In the genomic region with DNA sequence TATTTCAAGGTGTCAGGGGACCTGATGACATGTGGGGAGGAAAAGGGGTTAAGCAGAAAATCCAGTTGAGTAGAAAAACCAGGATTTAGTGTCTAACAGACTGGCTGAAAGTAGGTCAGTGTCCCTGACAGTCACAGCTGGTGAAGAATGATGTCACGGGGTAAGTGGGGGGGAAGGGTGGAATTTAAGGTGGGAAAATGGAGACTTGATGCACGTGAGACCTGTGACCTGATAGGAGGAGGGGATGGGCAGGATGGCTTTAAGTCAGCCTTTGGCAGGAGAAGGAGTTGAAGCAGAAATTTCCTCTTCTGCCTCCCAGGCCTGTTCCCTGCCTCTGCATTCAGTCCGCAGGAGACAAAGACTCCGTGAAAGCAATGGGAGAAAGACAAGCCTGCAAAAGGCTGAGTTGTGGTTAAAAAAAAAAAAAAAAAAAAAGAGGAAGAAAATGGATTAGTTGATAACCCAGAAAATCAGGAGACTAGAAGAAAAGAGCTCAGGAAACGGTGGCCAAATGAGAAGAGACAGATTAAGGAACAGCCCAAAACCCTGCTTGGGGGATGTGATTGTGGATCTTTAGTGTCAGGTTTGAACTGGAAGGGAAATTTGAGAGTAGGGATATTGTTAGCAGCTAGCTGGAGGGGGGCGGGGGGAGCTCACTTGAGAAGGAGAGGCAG, we compare ENCODE assay signal across 15 mouse cellular contexts. TPM values are rescaled to one million over a fixed set of nuclear protein-coding genes. Genes with fewer than 3 reads are reported as not detected.
A peak's percentile ranks its signal among the peaks of the same experiment; 100 is the strongest.
DNase-seq lines count a peak whose midpoint lies in the region; ATAC-seq and TF ChIP-seq lines count a peak whose summit lies in the region.
"Had no signal": no experiment of that assay in that cellular context is flagged by ENCODE, and none has a peak within 500 bp of the region (broad histone marks: within the 10 kb centered on the region; RNA-seq: fewer than 3 reads in every experiment).

No protein-coding gene starts in this region.

- H3K4me1 ChIP-seq in MEL (ENCODE audit: control insufficient read depth in 1 of 2, insufficient read depth in 2 of 2, low read length in 2 of 2), result no peaks in the 10 kb centered on the region; a peak in 1 of 4 replicates
- H3K4me1 ChIP-seq in forebrain, embryonic 15.5 days, result peaks cover 44% of the 10 kb centered on the region
- peaks cover 54% of the 10 kb centered on the region for H3K4me1 ChIP-seq in midbrain, embryonic 10.5 days
- peaks cover 42% of the 10 kb centered on the region for H3K4me1 ChIP-seq in kidney, embryonic 15.5 days

- no peaks in the 10 kb centered on the region for H3K36me3 ChIP-seq in MEL (ENCODE audit: control insufficient read depth in 1 of 2, insufficient read depth in 2 of 2, low read length in 2 of 2)
- H3K36me3 ChIP-seq in forebrain, embryonic 15.5 days, result no peaks in the 10 kb centered on the region
- H3K36me3 ChIP-seq in midbrain, embryonic 10.5 days, result no peaks in the 10 kb centered on the region
- H3K36me3 ChIP-seq in kidney, embryonic 15.5 days, result no peaks in the 10 kb centered on the region
- H3K36me3 ChIP-seq: heart, embryonic 12.5 days had no signal

- DNase-seq in MEL (ENCODE audit: low read depth, low spot score) (peak; percentile 50), R1 (ENCODE audit: low read depth, low spot score) (peak; percentile 37)
- peak; percentile 43 for DNase-seq in midbrain, embryonic 10.5 days (ENCODE audit: low spot score)
- no peak for DNase-seq in thymus, postnatal 25 days
- no peak for DNase-seq in thymus, postnatal 0 days (ENCODE audit: low spot score)
- DNase-seq in left cerebral cortex, postnatal 4 days, result no peak
- DNase-seq: cerebellum, adult 9-10 months; layer of hippocampus, adult 9-11 months; thymus, postnatal 14 days had no signal

- 17% methylated on average over 6 of the region's 6 CpGs for WGBS in forebrain, embryonic 15.5 days
- WGBS in midbrain, embryonic 10.5 days, result 27% methylated on average over 6 of the region's 6 CpGs
- WGBS in kidney, embryonic 15.5 days, result 56% methylated on average over 6 of the region's 6 CpGs

- peaks cover 6 to 7% of the 10 kb centered on the region in 2 experiments for H3K27me3 ChIP-seq in MEL (ENCODE audit: control insufficient read depth in 1 of 2, insufficient read depth in 2 of 2, low read length in 2 of 2)
- H3K27me3 ChIP-seq in forebrain, embryonic 15.5 days, result no peaks in the 10 kb centered on the region
- H3K27me3 ChIP-seq in midbrain, embryonic 10.5 days (ENCODE audit: low read depth, poor library complexity, severe bottlenecking), result peaks cover 10% of the 10 kb centered on the region; the same call in 1 of the 2 replicates
- peaks cover 3% of the 10 kb centered on the region; the same call in 1 of the 2 replicates for H3K27me3 ChIP-seq in kidney, embryonic 15.5 days

- H3K9ac ChIP-seq in MEL (ENCODE audit: control insufficient read depth, low read depth, low read length, poor library complexity, severe bottlenecking), result no peak overlapping the region
- H3K9ac ChIP-seq in forebrain, embryonic 15.5 days (replicated peaks), result 0 out of 2 replicates have a peak overlapping the region, but pooled peaks have one; percentile 2
- no peak overlapping the region for H3K9ac ChIP-seq in kidney, embryonic 15.5 days
- H3K9ac ChIP-seq: heart, embryonic 12.5 days had no signal

- TF ChIP-seq CTCF in MEL (IDR thresholded peaks at IDR 0.05 in 2 of 3, conservative IDR thresholded peaks at IDR 0.05 in 1 of 3; ENCODE audit: control insufficient read depth in 1 of 3, insufficient read depth in 1 of 3, low read depth in 2 of 3, low read length in 3 of 3, poor library complexity in 1 of 3, severe bottlenecking in 1 of 3), result no peak

- H3K27ac ChIP-seq in MEL (ENCODE audit: control insufficient read depth, low read depth, low read length), result no peak overlapping the region
- peak overlapping the region; percentile 84; the same call in 1 of the 2 replicates for H3K27ac ChIP-seq in forebrain, embryonic 15.5 days (replicated peaks)
- H3K27ac ChIP-seq in midbrain, embryonic 10.5 days (replicated peaks), result peak overlapping the region; percentile 89
- H3K27ac ChIP-seq in kidney, embryonic 15.5 days, result no peak overlapping the region
- H3K27ac ChIP-seq: macrophage had no signal

- intact Hi-C loops in left cerebral cortex, postnatal 4 days (cut with DNase I), result loop anchor here (2.0 kb wide), 1 partner anchor 27 kb away; no protein-coding TSS in a partner anchor

- TF ChIP-seq POLR2A in MEL (IDR thresholded peaks at IDR 0.05; ENCODE audit: control insufficient read depth in 1 of 2, insufficient read depth in 1 of 2, low read depth in 1 of 2, low read length in 2 of 2, poor library complexity in 1 of 2), result no peak

- no peaks in the 10 kb centered on the region for H3K9me3 ChIP-seq in MEL (replicated peaks; ENCODE audit: insufficient read depth, low read length)
- no peaks in the 10 kb centered on the region for H3K9me3 ChIP-seq in forebrain, embryonic 15.5 days
- H3K9me3 ChIP-seq in midbrain, embryonic 10.5 days (replicated peaks), result no peaks in the 10 kb centered on the region
- H3K9me3 ChIP-seq in kidney, embryonic 15.5 days (replicated peaks), result no peaks in the 10 kb centered on the region
- H3K9me3 ChIP-seq: heart, embryonic 12.5 days had no signal

- no peaks in the 10 kb centered on the region for H3K79me2 ChIP-seq in MEL (ENCODE audit: control insufficient read depth, insufficient read depth, low read length, poor library complexity)

- TF ChIP-seq RAD21 in MEL (IDR thresholded peaks at IDR 0.05; ENCODE audit: low read depth, low read length), result no peak

- no peak for ATAC-seq in forebrain, embryonic 15.5 days (replicated peaks)
- ATAC-seq in kidney, embryonic 15.5 days (replicated peaks; ENCODE audit: low FRiP score), result no peak
- ATAC-seq: intestine, postnatal 0 days had no signal

- H3K4me2 ChIP-seq in forebrain, embryonic 15.5 days (replicated peaks), result no peak overlapping the region
- H3K4me2 ChIP-seq in kidney, embryonic 15.5 days, result no peak overlapping the region
- H3K4me2 ChIP-seq: liver, embryonic 11.5 days had no signal

- TF ChIP-seq EP300 in MEL (IDR thresholded peaks at IDR 0.05; ENCODE audit: low read depth in 1 of 2, low read length in 2 of 2), result peak in 1 of 2 experiments; percentile 50; a peak in 2 of 4 replicates

- H3K4me3 ChIP-seq in MEL (ENCODE audit: control insufficient read depth in 1 of 2, insufficient read depth in 1 of 2, low read depth in 2 of 2, low read length in 2 of 2), result no peak overlapping the region
- H3K4me3 ChIP-seq in forebrain, embryonic 15.5 days, result no peak overlapping the region
- no peak overlapping the region for H3K4me3 ChIP-seq in midbrain, embryonic 10.5 days
- no peak overlapping the region for H3K4me3 ChIP-seq in kidney, embryonic 15.5 days (replicated peaks)
- H3K4me3 ChIP-seq: heart, embryonic 12.5 days had no signal

TF ChIP-seq in MEL, 35 proteins besides CTCF, POLR2A, EP300 and RAD21:
- no peak for TF ChIP-seq KAT2A (conservative IDR thresholded peaks at IDR 0.05; ENCODE audit: low read depth, low read length)
- peak; percentile 52; the same call in 1 of the 2 replicates for TF ChIP-seq GATA1 (IDR thresholded peaks at IDR 0.05; ENCODE audit: low read depth, low read length)
- peak; percentile 99 for TF ChIP-seq RCOR1 (IDR thresholded peaks at IDR 0.05; ENCODE audit: low read depth, low read length)
- TF ChIP-seq JUND (IDR thresholded peaks at IDR 0.05; ENCODE audit: low read depth, low read length), result no peak
- no peak for TF ChIP-seq UBTF (IDR thresholded peaks at IDR 0.05; ENCODE audit: borderline replicate concordance, insufficient read depth, low read depth, low read length)
- TF ChIP-seq ZNF384 (IDR thresholded peaks at IDR 0.05; ENCODE audit: low read depth, low read length), result peak; percentile 92

RNA-seq across cellular contexts. Expression of gene Rimklb, which starts 4.6 kb away (rescaled TPM):
- total RNA-seq in MEL (2012; rRNA removed), result 0.08 and 0.10 TPM in 2 replicates
- under 1 TPM in 1 of 2 experiments, not detected in 1; 0.04 TPM for polyA plus RNA-seq in MEL (2012; ENCODE audit: insufficient read depth in 1 of 2, insufficient read length in 2 of 2, low read depth in 1 of 2, low replicate concordance in 2 of 2, missing spikeins in 1 of 2)
- 98.3 and 106 TPM in 2 replicates for polyA plus RNA-seq in forebrain, embryonic 15.5 days (2015; fragmentation: Nextera tagmentation; extraction: Ambion mirVana)
- polyA plus RNA-seq in midbrain, embryonic 10.5 days (2016; fragmentation: Nextera tagmentation; extraction: Ambion mirVana), result 39.1 and 54.1 TPM in 2 replicates
- polyA plus RNA-seq in kidney, embryonic 15.5 days (2015; fragmentation: Nextera tagmentation; extraction: Ambion mirVana), result 15.3 and 16.2 TPM in 2 replicates
- polyA plus RNA-seq in thymus, postnatal 0 days (2015; fragmentation: Nextera tagmentation; extraction: Ambion mirVana), result 1.5 and 1.9 TPM in 2 replicates
- 100 to 1,000 TPM; 392 to 432 TPM for total RNA-seq in left cerebral cortex, postnatal 4 days (2021)
- polyA plus RNA-seq: macrophage had no signal

RNA-seq across cellular contexts. Expression of gene Mfap5, which starts 11.7 kb away (rescaled TPM):
- total RNA-seq in MEL (2012; rRNA removed), result 0.13 TPM in 1 of 2 replicates, not detected in the other
- not detected for polyA plus RNA-seq in MEL (2012; ENCODE audit: insufficient read depth in 1 of 2, insufficient read length in 2 of 2, low read depth in 1 of 2, low replicate concordance in 2 of 2, missing spikeins in 1 of 2)
- 0.72 and 1.8 TPM in 2 replicates for polyA plus RNA-seq in forebrain, embryonic 15.5 days (2015; fragmentation: Nextera tagmentation; extraction: Ambion mirVana)
- polyA plus RNA-seq in midbrain, embryonic 10.5 days (2016; fragmentation: Nextera tagmentation; extraction: Ambion mirVana), result 0.72 and 0.99 TPM in 2 replicates
- 23.4 and 32.8 TPM in 2 replicates for polyA plus RNA-seq in kidney, embryonic 15.5 days (2015; fragmentation: Nextera tagmentation; extraction: Ambion mirVana)
- 58.9 and 65.3 TPM in 2 replicates for polyA plus RNA-seq in thymus, postnatal 0 days (2015; fragmentation: Nextera tagmentation; extraction: Ambion mirVana)
- total RNA-seq in left cerebral cortex, postnatal 4 days (2021), result 1 to 10 TPM; 1.5 to 2.1 TPM
- polyA plus RNA-seq: macrophage had no signal

RNA-seq across cellular contexts. Expression of gene Aicda, which starts 59.7 kb away (rescaled TPM):
- total RNA-seq in MEL (2012; rRNA removed), result 0.13 TPM in 1 of 2 replicates, not detected in the other
- polyA plus RNA-seq in MEL (2012; ENCODE audit: insufficient read depth in 1 of 2, insufficient read length in 2 of 2, low read depth in 1 of 2, low replicate concordance in 2 of 2, missing spikeins in 1 of 2), result under 1 TPM in 1 of 2 experiments, not detected in 1; 0.03 TPM
- 0.37 and 0.45 TPM in 2 replicates for polyA plus RNA-seq in forebrain, embryonic 15.5 days (2015; fragmentation: Nextera tagmentation; extraction: Ambion mirVana)
- polyA plus RNA-seq in midbrain, embryonic 10.5 days (2016; fragmentation: Nextera tagmentation; extraction: Ambion mirVana), result not detected in 2 replicates
- polyA plus RNA-seq in kidney, embryonic 15.5 days (2015; fragmentation: Nextera tagmentation; extraction: Ambion mirVana), result not detected in 2 replicates
- 0.18 and 0.25 TPM in 2 replicates for polyA plus RNA-seq in thymus, postnatal 0 days (2015; fragmentation: Nextera tagmentation; extraction: Ambion mirVana)
- under 1 TPM; 0.18 to 0.58 TPM for total RNA-seq in left cerebral cortex, postnatal 4 days (2021)
- polyA plus RNA-seq: heart, embryonic 12.5 days; intestine, postnatal 0 days had no signal

Comparison
In these comparisons a context has a peak if more than half of its experiments do, and no peak if none do; other contexts are left out.
1. DNase-seq: peak in MEL (single experiment), R1 (single experiment) and midbrain, embryonic 10.5 days (single experiment); none in thymus, postnatal 25 days (single experiment), thymus, postnatal 0 days (single experiment) and left cerebral cortex, postnatal 4 days (single experiment).
2. H3K27ac ChIP-seq: peak in forebrain, embryonic 15.5 days (single experiment) and midbrain, embryonic 10.5 days (single experiment); none in MEL (single experiment) and kidney, embryonic 15.5 days (single experiment).